Mouse (Mus musculus): ENCODE measurements around the gene Dync1i2. TPM values are rescaled to one million over a fixed set of nuclear protein-coding genes. Genes with fewer than 3 reads are reported as not detected.

Gene Dync1i2
- total RNA-seq (2021): 10 to 100 TPM; 40.1 to 49.3 TPM
- long read RNA-seq, experiment 1, transcript Dync1i2-204 (16 exons, 2,466 nt): minor isoform, 16 of 76 reads
- long read RNA-seq, experiment 1, transcript Dync1i2-201 (16 exons, 2,631 nt): major isoform, 53 of 76 reads
- long read RNA-seq, experiment 1, partial matches to known transcripts: 2 of 76 reads
- long read RNA-seq, experiment 1, other reads (novel, unspliced or antisense): 5 of 76 reads
- long read RNA-seq, experiment 2, transcript Dync1i2-204 (16 exons, 2,466 nt): minor isoform, 9 of 67 reads
- long read RNA-seq, experiment 2, transcript Dync1i2-201 (16 exons, 2,631 nt): major isoform, 43 of 67 reads
- long read RNA-seq, experiment 2, partial matches to known transcripts: 10 of 67 reads
- long read RNA-seq, experiment 2, other reads (novel, unspliced or antisense): 4 of 67 reads

GRCm38 (mm10) chr2:71211591-71212359 is at the start of gene Dync1i2:
Gene Dync1i2 (plus strand): TSS chr2:71211706.
- no peak for TF ChIP-seq CTCF (IDR thresholded peaks at IDR 0.05)
- intact Hi-C loops (cut with DNase I): no loop called here

GRCm38 (mm10) chr2:71162831-71163621 is 48.5 kb upstream of the Dync1i2 start:
- intact Hi-C loops (cut with DNase I): no loop called here
- no peak overlapping the region for H3K27ac ChIP-seq
- no peak for DNase-seq
- no peak overlapping the region for H3K4me3 ChIP-seq
- no peak for TF ChIP-seq CTCF (IDR thresholded peaks at IDR 0.05)

More at GRCm38 (mm10) chr2:71211591-71212359, at the start of gene Dync1i2:
- H3K4me3 ChIP-seq: peak within 1 kb of the TSS; percentile 100
- peak; percentile 94 for DNase-seq
- peak within 1 kb of the TSS; percentile 95 for H3K27ac ChIP-seq

- no peak for TF ChIP-seq CTCF (IDR thresholded peaks at IDR 0.05)
Observed at GRCm38 (mm10) chr2:71167211-71167610, 44.3 kb upstream of the Dync1i2 start.

DNA sequence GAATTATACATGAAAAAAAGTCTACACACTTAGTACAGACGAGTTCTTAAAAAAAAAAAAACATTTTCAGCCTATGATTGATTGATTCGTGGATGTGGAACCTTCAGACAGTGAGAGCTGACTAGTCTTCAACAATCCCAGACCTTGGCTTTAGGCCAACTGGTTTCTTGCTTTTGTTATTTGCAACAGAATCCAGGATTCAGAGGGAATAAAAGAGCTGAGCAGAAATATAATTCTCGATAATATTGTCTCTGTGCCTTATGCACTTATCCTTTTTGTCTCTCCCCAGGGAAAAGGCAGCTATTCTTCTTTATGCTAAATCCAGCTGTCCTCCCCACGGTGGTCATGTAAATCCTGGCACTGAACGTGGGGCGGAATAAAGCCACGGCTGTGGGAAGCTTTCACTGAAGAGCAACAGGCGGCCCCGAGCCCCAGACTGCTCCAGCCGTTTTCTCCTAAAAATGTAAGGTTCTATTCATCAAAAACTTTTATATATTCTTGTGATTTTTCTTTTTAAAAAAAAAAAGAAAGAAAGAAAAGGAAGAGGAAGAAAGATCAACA is 43.0 kb upstream of the Dync1i2 start:
- no peak for DNase-seq
- no peak overlapping the region for H3K4me3 ChIP-seq
- intact Hi-C loops (cut with DNase I): no loop called here
- no peak for TF ChIP-seq CTCF (IDR thresholded peaks at IDR 0.05)
- H3K27ac ChIP-seq: no peak overlapping the region

More at GRCm38 (mm10) chr2:71167211-71167610, 44.3 kb upstream of the Dync1i2 start:
- intact Hi-C loops (cut with DNase I): no loop called here
- no peak overlapping the region for H3K4me3 ChIP-seq
- no peak for DNase-seq
- no peak overlapping the region for H3K27ac ChIP-seq

DNA sequence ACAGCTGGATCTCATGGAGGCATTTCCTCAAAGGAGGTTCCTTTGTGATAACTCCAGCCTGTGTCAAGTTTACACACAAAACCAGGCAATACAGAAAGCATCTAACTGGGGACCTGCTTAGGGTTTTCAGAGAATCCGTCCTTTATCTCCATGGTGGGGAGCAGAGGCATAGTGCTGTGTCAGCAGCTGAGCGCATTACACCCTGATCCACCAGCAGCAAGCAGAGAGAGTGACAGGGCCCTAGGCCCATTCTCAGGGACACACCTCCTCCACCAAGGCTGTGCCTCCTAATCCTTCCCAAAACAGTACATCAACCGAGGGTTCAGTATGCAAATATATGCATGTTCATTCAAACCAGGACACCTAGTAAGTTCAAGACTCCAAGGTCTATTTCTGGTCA is 38.5 kb upstream of the Dync1i2 start:
- DNase-seq: no peak
- intact Hi-C loops (cut with DNase I): no loop called here
- TF ChIP-seq CTCF (IDR thresholded peaks at IDR 0.05): no peak

GRCm38 (mm10) chr2:71176329-71177249 is 34.9 kb upstream of the Dync1i2 start:
- DNase-seq: no peak
- TF ChIP-seq CTCF (IDR thresholded peaks at IDR 0.05): no peak
- intact Hi-C loops (cut with DNase I): no loop called here

More for the DNA sequence above, 38.5 kb upstream of the Dync1i2 start:
- Histone ChIP-seq H3K4me3 (no peak overlapping the region), H3K27ac (no peak overlapping the region)

DNA sequence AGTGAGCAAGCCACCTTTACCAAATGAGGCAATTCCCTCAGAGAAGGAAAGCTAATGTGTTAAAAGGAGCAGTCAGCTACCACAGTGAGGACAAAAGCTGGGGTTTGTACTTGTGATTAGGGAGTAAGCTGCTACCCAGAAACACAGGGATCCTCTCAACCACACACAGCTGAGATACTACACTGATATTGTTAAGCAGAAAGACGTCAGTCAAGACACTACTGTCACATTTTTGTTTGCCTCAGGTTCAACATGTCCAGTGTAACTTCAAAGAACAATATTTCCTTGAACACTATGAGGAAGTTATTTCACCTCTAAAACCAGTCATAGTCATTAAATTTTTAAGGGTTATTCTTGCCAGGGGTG is 34.3 kb upstream of the Dync1i2 start:
- no peak for TF ChIP-seq CTCF (IDR thresholded peaks at IDR 0.05)
- no peak for DNase-seq
- no peak overlapping the region for H3K27ac ChIP-seq
- intact Hi-C loops (cut with DNase I): no loop called here
- no peak overlapping the region for H3K4me3 ChIP-seq

More at GRCm38 (mm10) chr2:71176329-71177249, 34.9 kb upstream of the Dync1i2 start:
- no peak overlapping the region for H3K4me3 ChIP-seq
- H3K27ac ChIP-seq: no peak overlapping the region

DNA sequence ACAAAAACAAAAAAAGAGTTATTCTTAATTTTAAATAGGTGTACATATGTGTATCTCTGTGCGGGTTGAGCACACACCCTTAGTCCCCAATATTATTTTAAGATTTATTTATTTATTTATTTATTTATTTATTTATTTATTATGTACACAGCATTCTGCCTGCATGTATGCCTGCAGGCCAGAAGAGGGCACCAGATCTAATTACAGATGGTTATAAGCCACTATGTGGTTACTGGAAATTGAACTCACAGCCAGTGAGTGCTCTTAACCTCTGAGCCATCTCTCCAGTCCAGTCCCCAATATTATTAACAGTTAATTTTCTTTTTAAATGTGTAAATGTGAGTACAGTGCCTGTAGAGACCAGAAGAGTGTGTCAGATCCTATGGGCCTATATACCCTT is 33.7 kb upstream of the Dync1i2 start:
- Histone ChIP-seq H3K4me3 (no peak overlapping the region), H3K27ac (no peak overlapping the region)
- TF ChIP-seq CTCF (IDR thresholded peaks at IDR 0.05): no peak
- intact Hi-C loops (cut with DNase I): no loop called here
- DNase-seq: no peak

DNA sequence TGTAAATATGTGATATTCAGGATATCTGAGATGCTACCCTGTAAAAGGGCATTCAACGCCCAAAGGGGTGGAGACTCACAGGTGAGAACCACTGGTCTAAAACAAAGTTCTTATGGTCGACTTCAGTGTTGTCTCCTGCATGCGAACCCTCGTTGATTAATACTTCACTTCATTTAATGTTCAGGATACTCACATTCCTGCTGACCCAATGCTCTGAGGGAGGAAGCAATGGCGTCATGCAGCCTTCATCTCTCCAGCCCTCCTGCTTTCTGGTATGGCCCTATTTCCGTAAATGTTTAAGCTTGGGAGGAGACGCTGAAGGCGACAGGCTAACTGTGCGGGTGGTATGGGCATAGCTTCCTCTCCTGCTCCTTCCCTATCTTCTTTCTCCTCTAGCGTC is 31.8 kb upstream of the Dync1i2 start:
- Histone ChIP-seq H3K4me3 (no peak overlapping the region), H3K27ac (no peak overlapping the region)
- DNase-seq: no peak
- TF ChIP-seq CTCF (IDR thresholded peaks at IDR 0.05): no peak
- intact Hi-C loops (cut with DNase I): no loop called here

DNA sequence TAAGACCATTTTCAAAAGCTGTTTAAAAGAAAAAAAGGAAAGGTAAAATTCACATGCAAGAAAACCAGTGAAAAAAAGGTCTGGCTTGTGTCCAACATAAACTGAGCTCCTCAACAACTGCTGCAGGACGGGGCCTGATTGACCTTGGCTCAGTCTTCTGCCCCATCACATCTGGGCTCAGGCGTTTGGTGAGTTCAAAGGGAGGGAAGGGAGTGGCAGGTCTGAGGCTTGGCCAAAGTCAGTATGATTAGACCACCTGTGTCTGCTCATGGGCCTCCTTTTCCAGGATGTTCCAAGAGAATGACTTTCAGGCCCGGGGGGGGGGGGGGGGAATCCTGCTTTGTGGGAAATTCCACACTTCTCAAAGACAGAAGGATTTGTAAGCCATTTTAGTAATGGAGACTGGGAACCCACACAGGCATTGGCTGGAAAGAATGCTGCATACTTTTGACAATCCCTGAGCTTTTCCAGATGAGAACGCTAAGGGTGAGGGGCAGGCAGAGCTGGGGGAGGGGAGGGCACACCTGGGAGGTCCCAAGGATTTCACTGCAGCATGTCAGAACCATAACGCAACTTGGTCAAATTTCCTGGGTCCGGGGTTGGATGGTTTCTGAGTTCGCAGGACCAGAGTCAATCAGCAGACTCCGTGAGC is 30.8 kb upstream of the Dync1i2 start:
- Histone ChIP-seq H3K27ac (no peak overlapping the region), H3K4me3 (no peak overlapping the region)
- no peak for TF ChIP-seq CTCF (IDR thresholded peaks at IDR 0.05)
- DNase-seq: no peak
- intact Hi-C loops (cut with DNase I): no loop called here

DNA sequence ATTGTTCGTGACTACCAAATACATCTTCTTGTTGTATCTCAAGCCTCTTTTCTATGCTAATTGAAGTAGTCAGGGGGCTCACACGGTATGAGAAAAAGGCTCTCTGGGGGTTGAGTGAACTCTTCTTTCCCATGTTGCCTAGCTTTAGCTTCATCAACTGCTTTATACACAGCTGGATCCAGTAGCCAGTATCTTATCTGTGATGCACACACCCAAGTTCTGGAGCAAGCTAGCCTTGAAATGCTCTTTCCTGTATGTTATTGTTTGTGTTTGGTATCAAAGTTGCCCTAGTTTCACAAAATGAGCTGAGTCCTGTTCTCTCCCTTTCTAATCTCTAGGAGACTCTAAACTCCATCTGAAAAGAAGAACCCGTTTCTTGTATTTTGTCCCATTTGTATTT is 23.6 kb upstream of the Dync1i2 start:
- intact Hi-C loops (cut with DNase I): no loop called here
- TF ChIP-seq CTCF (IDR thresholded peaks at IDR 0.05): no peak
- no peak overlapping the region for H3K4me3 ChIP-seq
- no peak overlapping the region for H3K27ac ChIP-seq
- DNase-seq: no peak

Measured in gastrocnemius, adult 2 months (tissue).